Mouse (Mus musculus) heart, postnatal 0 days (tissue): ENCODE data around the gene Erg28. TPM values are rescaled to one million over a fixed set of nuclear protein-coding genes. Genes with fewer than 3 reads are reported as not detected.

ENCODE experiments used
- ATAC-seq: fragments of 200-750 bp; cut with Nextera tagmentation; 2 replicates; pipeline ENCODE4 v1.8.0; 2017; ENCODE audit warnings: low read depth, moderate number of reproducible peaks, moderate library complexity; ENCODE audit not compliant: insufficient read depth
- DNase-seq: peaks from one replicate; pipeline ENCODE4 v3.0.0-alpha.2; 2016; ENCODE audit warnings: low spot score
- H3K27ac ChIP-seq: fragments of 300-500 bp; sonication (generic); 2 replicates; pipeline ENCODE4 v1.5.1; 2014; ENCODE audit warnings: low read depth, mild to moderate bottlenecking
- H3K27me3 ChIP-seq: fragments of 300-500 bp; sonication (generic); 2 replicates; pipeline ENCODE4 v1.6.1; 2014; ENCODE audit warnings: low read length, mixed read lengths; ENCODE audit not compliant: control insufficient read depth, insufficient read depth
- H3K36me3 ChIP-seq: fragments of 300-500 bp; sonication (generic); replicated peaks from 2 replicates; pipeline ENCODE4 v1.6.1; 2014; ENCODE audit warnings: low read length, mixed read lengths; ENCODE audit not compliant: control insufficient read depth, insufficient read depth
- H3K4me1 ChIP-seq: fragments of 300-500 bp; sonication (generic); 2 replicates; pipeline ENCODE4 v1.6.1; 2014; ENCODE audit warnings: antibody characterized with exemption; ENCODE audit not compliant: control insufficient read depth, insufficient read depth
- H3K4me2 ChIP-seq: fragments of 300-500 bp; sonication (generic); 2 replicates; pipeline ENCODE4 v1.6.1; 2014; ENCODE audit warnings: low read depth, mild to moderate bottlenecking, low read length, moderate library complexity
- H3K4me3 ChIP-seq: fragments of 300-500 bp; sonication (generic); 2 replicates; pipeline ENCODE4 v1.5.1; 2014; ENCODE audit warnings: low read depth, low read length
- H3K9ac ChIP-seq: fragments of 300-500 bp; sonication (generic); replicated peaks from 2 replicates; pipeline ENCODE4 v1.6.1; 2014; ENCODE audit warnings: low read depth, low read length, mixed read lengths
- H3K9me3 ChIP-seq: fragments of 300-500 bp; sonication (generic); replicated peaks from 2 replicates; pipeline ENCODE4 v1.6.1; 2016; ENCODE audit warnings: low read length; ENCODE audit not compliant: control insufficient read depth
- CTCF ChIP-seq: IDR thresholded peaks from 2 replicates; pipeline ENCODE4 v1.5.1; 2016; ENCODE audit warnings: antibody characterized with exemption, control low read depth, low read depth
- EP300 ChIP-seq: IDR thresholded peaks from 2 replicates; pipeline ENCODE4 v1.6.1; 2016; ENCODE audit warnings: antibody characterized with exemption, low read depth
- whole genome bisulfite sequencing: fragments of 180-500 bp; shearing (Covaris S2); extraction: QIAGEN DNeasy Blood & Tissue Kit; methylation state at CpG from one replicate; pipeline ENCODE4 v1.1.7; 2014; 5-methylcytosine and 5-hydroxymethylcytosine counted together
- polyA plus RNA-seq: library from polyadenylated mRNA; unstranded; fragments of >200 nt; fragmentation: Nextera tagmentation; extraction: Ambion mirVana; gene quantifications from 2 replicates; pipeline ENCODE4 v1.2.1, GENCODE M21; 2015
- total RNA-seq: library from RNA; depleted of rRNA; stranded (reverse); fragments of >200 nt; gene quantifications from 2 replicates; pipeline ENCODE4 v1.2.3, GENCODE M21; 2014; ENCODE audit warnings: low replicate concordance

Gene Erg28
- total and polyA plus RNA-seq, 2 experiments from 2014 or later: 14.2 to 27.7 TPM

GRCm38 (mm10) chr12:85853836-85854235, 29.5 kb upstream of the Erg28 start:
- Histone ChIP-seq H3K9ac (no peak overlapping the region), H3K36me3 (peaks cover 20% of the 10 kb centered on the region; the same call in 1 of the 2 replicates), H3K4me1 (no peaks in the 10 kb centered on the region), H3K27me3 (no peaks in the 10 kb centered on the region), H3K4me3 (no peak overlapping the region), H3K27ac (no peak overlapping the region), H3K4me2 (no peak overlapping the region), H3K9me3 (no peaks in the 10 kb centered on the region)
- ATAC-seq (no peak), DNase-seq (no peak)
- TF ChIP-seq EP300 (no peak), CTCF (no peak)
- 69% methylated on average over 4 of the region's 4 CpGs for WGBS

GRCm38 (mm10) chr12:85850661-85851060, 26.3 kb upstream of the Erg28 start:
- 70% methylated on average over 8 of the region's 8 CpGs for WGBS
- no peak overlapping the region for H3K4me2 ChIP-seq
- no peak overlapping the region for H3K4me3 ChIP-seq
- DNase-seq (no peak), ATAC-seq (no peak)
- peaks cover 11% of the 10 kb centered on the region for H3K36me3 ChIP-seq
- no peak for TF ChIP-seq EP300
- TF ChIP-seq CTCF: no peak
- no peaks in the 10 kb centered on the region for H3K4me1 ChIP-seq
- no peaks in the 10 kb centered on the region for H3K27me3 ChIP-seq
- H3K9ac ChIP-seq: no peak overlapping the region
- no peak overlapping the region for H3K27ac ChIP-seq
- no peaks in the 10 kb centered on the region for H3K9me3 ChIP-seq

DNA sequence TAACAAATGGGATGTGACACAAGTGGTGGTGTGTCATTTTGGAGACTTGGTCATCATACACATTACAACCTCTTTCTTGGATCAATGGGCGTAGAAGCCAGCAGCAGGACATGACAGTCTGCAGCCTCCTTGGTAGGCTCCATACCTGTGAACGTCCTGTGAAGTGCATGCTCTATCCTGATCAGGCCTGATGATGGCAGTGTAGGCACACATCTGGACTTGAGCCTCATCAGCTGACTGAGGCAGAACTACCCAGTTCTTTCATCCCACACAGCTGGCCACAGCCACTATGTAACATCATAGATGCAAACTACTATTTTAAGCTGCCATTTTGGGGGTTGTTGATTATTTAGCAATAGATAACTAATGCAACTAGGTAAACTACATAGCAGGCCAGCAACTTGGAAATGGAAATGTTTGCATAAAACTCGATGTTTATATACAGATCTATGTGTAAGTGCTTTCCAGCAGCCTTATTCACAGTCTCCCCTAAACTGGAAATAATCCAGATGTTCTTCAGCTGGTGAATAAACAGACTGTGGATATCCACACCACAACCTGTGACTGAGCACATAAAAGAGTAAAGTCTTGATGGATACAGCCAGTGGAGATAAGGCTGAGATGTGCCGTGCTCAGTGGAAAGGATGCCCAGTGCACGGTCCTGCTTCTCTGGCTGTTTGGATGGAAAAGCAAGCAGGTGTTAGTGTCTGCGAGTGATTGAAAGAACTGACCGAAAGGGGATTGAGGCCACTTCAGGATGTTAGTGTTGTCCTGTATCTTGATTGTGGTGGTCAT, 24.0 kb upstream of the Erg28 start:
- no peaks in the 10 kb centered on the region for H3K4me1 ChIP-seq
- WGBS: 80% methylated on average over 7 of the region's 7 CpGs
- no peaks in the 10 kb centered on the region for H3K9me3 ChIP-seq
- H3K27me3 ChIP-seq: no peaks in the 10 kb centered on the region
- H3K36me3 ChIP-seq: peaks cover 17% of the 10 kb centered on the region
- H3K4me2 ChIP-seq: no peak overlapping the region
- no peak overlapping the region for H3K27ac ChIP-seq
- peak; percentile 27 for DNase-seq
- ATAC-seq: peak; percentile 67
- no peak overlapping the region for H3K9ac ChIP-seq
- TF ChIP-seq EP300 (no peak), CTCF (peak; percentile 65)
- H3K4me3 ChIP-seq: no peak overlapping the region

DNA sequence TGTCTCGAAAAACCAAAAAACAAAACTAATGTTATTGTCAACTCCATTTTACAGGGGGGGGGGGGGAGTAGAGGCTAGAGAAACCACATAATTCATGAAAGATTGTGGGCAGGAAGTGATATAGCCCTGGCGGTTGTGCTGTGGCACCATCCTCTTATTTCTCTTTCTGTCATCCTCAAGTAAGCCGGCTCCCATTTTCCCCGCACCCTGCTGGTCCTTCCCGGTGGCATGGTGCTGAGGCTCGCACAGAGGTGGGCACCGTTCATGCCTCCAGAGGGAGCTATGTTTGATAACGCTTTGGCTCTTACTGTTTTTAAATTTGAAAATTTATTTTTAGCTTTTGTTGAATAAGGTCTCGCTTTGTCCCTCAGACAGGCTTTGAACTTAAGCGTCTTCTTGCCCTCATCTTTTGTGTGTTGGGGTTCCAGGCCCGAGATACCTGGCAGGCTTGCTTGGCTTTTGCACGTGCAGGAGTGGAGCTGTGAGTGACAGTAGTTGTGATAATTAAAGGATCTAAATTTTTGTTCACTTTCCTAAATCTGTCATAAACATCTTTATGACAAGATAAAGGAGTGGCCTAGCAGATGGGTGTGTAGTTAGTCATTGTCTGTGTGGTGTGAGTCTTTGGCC, 15.1 kb upstream of the Erg28 start:
- DNase-seq (no peak), ATAC-seq (no peak)
- H3K9me3 ChIP-seq: no peaks in the 10 kb centered on the region
- no peak overlapping the region for H3K4me3 ChIP-seq
- H3K36me3 ChIP-seq: peaks cover 10% of the 10 kb centered on the region
- TF ChIP-seq CTCF (no peak), EP300 (no peak)
- H3K9ac ChIP-seq: no peak overlapping the region
- no peak overlapping the region for H3K27ac ChIP-seq
- H3K27me3 ChIP-seq: no peaks in the 10 kb centered on the region
- H3K4me2 ChIP-seq: no peak overlapping the region
- 83% methylated on average over 12 of the region's 12 CpGs for WGBS
- no peaks in the 10 kb centered on the region for H3K4me1 ChIP-seq

- H3K27ac ChIP-seq: no peak overlapping the region
- H3K36me3 ChIP-seq: peaks cover 10% of the 10 kb centered on the region; the same call in 1 of the 2 replicates
- H3K4me2 ChIP-seq: no peak overlapping the region
- 73% methylated on average over 2 of the region's 2 CpGs for WGBS
- DNase-seq (no peak), ATAC-seq (no peak)
- no peaks in the 10 kb centered on the region for H3K4me1 ChIP-seq
- H3K9ac ChIP-seq: no peak overlapping the region
- no peak overlapping the region for H3K4me3 ChIP-seq
- TF ChIP-seq EP300 (no peak), CTCF (no peak; the same call in 1 of the 2 replicates)
- H3K9me3 ChIP-seq: no peaks in the 10 kb centered on the region
- H3K27me3 ChIP-seq: no peaks in the 10 kb centered on the region
These were observed 13.4 kb upstream of the Erg28 start for GRCm38 (mm10) chr12:85837765-85838164.
